Mouse (Mus musculus) testis, adult 2 months (tissue): ENCODE results near the gene B3galnt1. TPM values are rescaled to one million over a fixed set of nuclear protein-coding genes. Genes with fewer than 3 reads are reported as not detected.

ENCODE experiments used
- H3K27ac ChIP-seq: fragments of 200-500 bp; 2 replicates; pipeline ENCODE4 v1.5.1; 2012; ENCODE audit warnings: low read depth, low read length; ENCODE audit not compliant: control insufficient read depth, insufficient read depth
- H3K27me3 ChIP-seq: fragments of 200-500 bp; 2 replicates; pipeline ENCODE4 v1.6.1; 2012; ENCODE audit warnings: mild to moderate bottlenecking, low read length, moderate library complexity; ENCODE audit not compliant: control insufficient read depth, insufficient read depth
- H3K36me3 ChIP-seq: fragments of 200-500 bp; 2 replicates; pipeline ENCODE4 v1.6.1; 2012; ENCODE audit warnings: mild to moderate bottlenecking, low read length; ENCODE audit not compliant: control insufficient read depth, insufficient read depth
- H3K4me1 ChIP-seq: fragments of 200-500 bp; 2 replicates; pipeline ENCODE4 v1.6.1; 2012; ENCODE audit warnings: low read length; ENCODE audit not compliant: control insufficient read depth, insufficient read depth
- H3K4me3 ChIP-seq: fragments of 200-500 bp; 2 replicates; pipeline ENCODE4 v1.5.1; 2012; ENCODE audit warnings: low read depth, mild to moderate bottlenecking, low read length, moderate library complexity, mixed read lengths; ENCODE audit not compliant: control insufficient read depth
- CTCF ChIP-seq: fragments of 200-500 bp; IDR thresholded peaks from 2 replicates; pipeline ENCODE4 v1.5.1; 2012; ENCODE audit warnings: low read depth, mild to moderate bottlenecking, inconsistent platforms, low read length, moderate library complexity; ENCODE audit not compliant: control insufficient read depth, insufficient read depth, insufficient replicate concordance
- POLR2A ChIP-seq: fragments of 200-500 bp; IDR thresholded peaks from 2 replicates; pipeline ENCODE4 v1.6.1; 2012; ENCODE audit warnings: low read depth, mild to moderate bottlenecking, inconsistent platforms, low read length, moderate library complexity; ENCODE audit not compliant: control insufficient read depth
- polyA plus RNA-seq: library from polyadenylated mRNA; depleted of rRNA; stranded (reverse); fragments of >200 nt; gene quantifications from 2 replicates; pipeline ENCODE4 v1.2.3, GENCODE M21; 2012

Gene B3galnt1
- polyA plus RNA-seq, 1 experiment: 10.9 TPM

DNA sequence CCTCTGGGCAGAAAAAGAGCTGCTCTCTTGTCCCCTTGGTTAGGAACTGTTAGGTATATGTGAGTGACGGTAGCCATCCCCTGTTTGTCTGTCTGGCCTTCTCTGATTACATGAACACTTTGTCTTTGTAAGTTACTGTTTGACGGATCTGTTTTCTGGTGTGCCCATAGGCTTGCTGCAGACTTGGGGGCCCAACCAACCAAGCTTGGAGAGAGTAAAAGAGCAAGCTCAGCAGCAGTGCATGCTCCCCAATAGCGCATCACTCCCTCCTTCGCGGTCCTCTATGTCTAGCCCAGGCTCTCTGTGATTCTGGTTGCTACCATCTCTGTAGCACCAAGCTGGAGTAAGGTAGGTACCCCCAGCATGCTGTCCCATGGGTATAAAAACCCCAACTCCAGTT, 9.1 kb upstream of the B3galnt1 start:
- H3K4me3 ChIP-seq: no peak overlapping the region
- no peaks in the 10 kb centered on the region for H3K36me3 ChIP-seq
- no peaks in the 10 kb centered on the region for H3K4me1 ChIP-seq
- no peak overlapping the region for H3K27ac ChIP-seq
- TF ChIP-seq POLR2A: no peak
- TF ChIP-seq CTCF: no peak
- no peaks in the 10 kb centered on the region for H3K27me3 ChIP-seq

DNA sequence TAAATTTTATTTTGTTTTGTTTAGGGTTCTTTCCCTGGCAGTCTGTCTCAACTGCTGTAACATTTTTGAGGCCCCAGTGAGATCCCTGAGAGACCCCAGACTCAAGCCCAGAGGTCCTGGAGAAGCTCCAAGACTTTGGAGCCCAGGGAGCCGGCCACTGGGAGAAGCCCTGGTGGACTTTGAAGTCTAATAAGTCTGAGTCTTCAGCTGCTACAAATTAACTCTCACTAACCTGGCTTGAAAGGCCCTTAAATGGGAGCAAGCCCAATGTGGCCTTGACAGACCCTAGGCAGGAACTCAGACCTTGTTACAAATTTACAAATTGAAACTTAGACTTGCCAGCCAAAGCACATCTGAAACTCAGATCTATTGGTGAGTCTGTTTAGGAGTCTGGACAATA, 8.7 kb upstream of the B3galnt1 start:
- no peaks in the 10 kb centered on the region for H3K36me3 ChIP-seq
- H3K4me1 ChIP-seq: no peaks in the 10 kb centered on the region
- no peak overlapping the region for H3K4me3 ChIP-seq
- TF ChIP-seq POLR2A: no peak
- TF ChIP-seq CTCF: no peak
- no peaks in the 10 kb centered on the region for H3K27me3 ChIP-seq
- no peak overlapping the region for H3K27ac ChIP-seq

DNA sequence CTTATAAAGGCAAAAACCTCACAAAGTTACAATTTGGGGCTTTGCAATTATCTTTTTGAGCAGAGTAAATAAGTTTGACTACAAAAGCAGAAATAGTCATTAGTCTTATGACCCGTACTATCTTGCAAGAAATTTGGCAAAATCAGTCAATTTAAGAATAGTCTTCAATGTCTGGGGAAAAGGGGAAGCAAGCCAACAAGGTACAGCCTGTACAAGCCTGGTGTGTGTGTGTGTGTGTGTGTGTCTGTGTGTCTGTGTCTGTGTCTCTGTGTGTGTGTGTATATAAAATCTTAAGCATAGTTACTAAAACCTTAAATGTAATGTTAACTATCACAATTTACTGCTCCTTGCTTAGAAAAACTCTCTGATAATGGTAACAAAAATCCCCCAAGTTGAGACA, 8.2 kb upstream of the B3galnt1 start:
- no peaks in the 10 kb centered on the region for H3K27me3 ChIP-seq
- no peak overlapping the region for H3K4me3 ChIP-seq
- TF ChIP-seq POLR2A (no peak), CTCF (no peak)
- H3K27ac ChIP-seq: no peak overlapping the region
- H3K4me1 ChIP-seq: no peaks in the 10 kb centered on the region
- no peaks in the 10 kb centered on the region for H3K36me3 ChIP-seq

GRCm38 (mm10) chr3:69599166-69599500, 373 bp upstream of the B3galnt1 start:
- Histone ChIP-seq H3K4me3 (peak overlapping the region; percentile 99), H3K4me1 (peaks cover 7% of the 10 kb centered on the region), H3K36me3 (no peaks in the 10 kb centered on the region), H3K27me3 (no peaks in the 10 kb centered on the region), H3K27ac (peak overlapping the region; percentile 91)
- no peak for TF ChIP-seq CTCF
- TF ChIP-seq POLR2A: no peak

GRCm38 (mm10) chr3:69597816-69598215, 944 bp downstream of the B3galnt1 start:
- peak overlapping the region; percentile 96; the same call in 1 of the 2 replicates for H3K27ac ChIP-seq

DNA sequence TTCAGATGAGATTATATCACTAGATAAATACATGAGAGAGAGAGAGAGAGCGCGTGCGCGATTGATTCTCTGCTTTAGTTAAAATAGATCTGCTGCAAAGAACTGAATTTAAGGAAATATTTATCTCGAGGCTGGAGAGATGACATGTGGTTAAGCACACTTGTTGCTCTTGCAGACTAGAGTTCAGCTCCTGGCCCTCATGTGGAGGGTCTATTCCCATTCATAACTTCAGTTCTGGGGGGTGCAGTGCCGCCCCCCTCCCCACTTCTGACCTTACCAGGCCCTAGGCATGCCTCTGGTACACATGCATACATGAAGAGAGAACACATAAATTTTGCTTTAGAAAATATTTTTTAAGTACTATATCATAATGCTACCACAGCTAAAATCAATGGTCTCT, 1.5 kb downstream of the B3galnt1 start:
- H3K27ac ChIP-seq: no peak overlapping the region
- H3K36me3 ChIP-seq: no peaks in the 10 kb centered on the region
- no peaks in the 10 kb centered on the region for H3K27me3 ChIP-seq
- no peak overlapping the region for H3K4me3 ChIP-seq
- TF ChIP-seq POLR2A (no peak), CTCF (no peak)
- H3K4me1 ChIP-seq: peaks cover 7% of the 10 kb centered on the region

More at GRCm38 (mm10) chr3:69597816-69598215, 944 bp downstream of the B3galnt1 start:
- Histone ChIP-seq H3K36me3 (no peaks in the 10 kb centered on the region), H3K27me3 (no peaks in the 10 kb centered on the region), H3K4me1 (peaks cover 7% of the 10 kb centered on the region), H3K4me3 (peak overlapping the region; percentile 99)
- TF ChIP-seq CTCF: no peak
- TF ChIP-seq POLR2A: no peak

GRCm38 (mm10) chr3:69596116-69596515, 2.6 kb downstream of the B3galnt1 start:
- no peak for TF ChIP-seq POLR2A
- no peak for TF ChIP-seq CTCF
- Histone ChIP-seq H3K27ac (no peak overlapping the region), H3K4me1 (peaks cover 7% of the 10 kb centered on the region), H3K36me3 (no peaks in the 10 kb centered on the region), H3K27me3 (no peaks in the 10 kb centered on the region), H3K4me3 (no peak overlapping the region)

GRCm38 (mm10) chr3:69594071-69594470, 4.7 kb downstream of the B3galnt1 start:
- no peak for TF ChIP-seq POLR2A
- H3K36me3 ChIP-seq: no peaks in the 10 kb centered on the region
- no peak overlapping the region for H3K4me3 ChIP-seq
- H3K4me1 ChIP-seq: peaks cover 7% of the 10 kb centered on the region
- H3K27ac ChIP-seq: no peak overlapping the region
- H3K27me3 ChIP-seq: no peaks in the 10 kb centered on the region
